ENCODE assay signal across 12 mouse cellular contexts in the genomic region with DNA sequence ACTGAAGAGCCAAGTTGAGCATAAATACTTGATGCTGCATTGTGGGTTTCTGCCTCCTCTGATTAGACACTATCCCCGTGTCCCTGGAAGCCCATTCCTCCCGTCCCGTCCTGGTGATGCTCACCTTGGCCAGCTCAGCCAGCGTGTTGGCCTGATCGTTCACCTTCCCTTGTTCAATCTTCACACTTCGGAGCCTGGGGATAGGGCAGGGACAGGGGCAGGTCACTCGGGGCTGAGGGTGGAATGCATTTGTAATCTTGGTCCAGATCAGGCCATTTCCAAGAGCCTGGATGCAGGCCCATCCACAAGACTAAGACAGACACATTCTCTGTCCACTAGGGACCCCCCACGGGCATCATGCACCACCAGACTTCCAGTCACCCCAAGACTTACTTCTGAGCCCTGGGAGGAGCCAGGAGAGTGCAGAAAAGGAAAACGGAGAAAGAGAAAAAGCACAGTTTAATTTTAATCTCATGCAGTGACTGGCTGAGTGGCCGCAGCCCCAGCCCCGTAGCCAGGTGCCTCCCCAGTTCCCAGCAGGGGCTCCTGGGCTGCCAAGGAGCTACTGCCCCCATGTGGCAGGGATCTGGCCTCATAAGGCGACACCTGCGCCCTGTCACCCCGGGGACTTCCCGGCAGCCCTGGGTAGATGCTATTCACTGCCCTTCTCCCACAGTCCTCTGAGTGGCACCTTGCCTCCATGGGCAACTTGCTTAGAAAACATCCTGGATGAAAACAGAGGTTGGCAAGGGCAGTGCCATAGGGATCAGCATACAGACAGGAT. TPM values are rescaled to one million over a fixed set of nuclear protein-coding genes. Genes with fewer than 3 reads are reported as not detected.
DNase-seq lines count a peak whose midpoint lies in the region; ATAC-seq and TF ChIP-seq lines count a peak whose summit lies in the region.
"Had no signal": no experiment of that assay in that cellular context is flagged by ENCODE, and none has a peak within 500 bp of the region (broad histone marks: within the 10 kb centered on the region; RNA-seq: fewer than 3 reads in every experiment).

No protein-coding gene starts in this region.

- H3K9ac ChIP-seq in lung, embryonic 14.5 days = no peak overlapping the region
- no peak overlapping the region for H3K9ac ChIP-seq in stomach, postnatal 0 days (ENCODE audit: low read length)

- H3K4me1 ChIP-seq in lung, embryonic 14.5 days (ENCODE audit: insufficient read depth) = no peaks in the 10 kb centered on the region
- no peaks in the 10 kb centered on the region for H3K4me1 ChIP-seq in stomach, postnatal 0 days (replicated peaks; ENCODE audit: control insufficient read depth, insufficient read depth)

- no peak for TF ChIP-seq EP300 in stomach, postnatal 0 days (optimal IDR thresholded peaks at IDR 0.05)

- WGBS in lung, embryonic 14.5 days = 51% methylated on average over 15 of the region's 15 CpGs
- WGBS in stomach, postnatal 0 days = 51% methylated on average over 15 of the region's 15 CpGs

- H3K4me3 ChIP-seq in lung, embryonic 14.5 days (ENCODE audit: low read depth, low read length) = no peak overlapping the region
- H3K4me3 ChIP-seq in stomach, postnatal 0 days (ENCODE audit: low read depth, low read length) = no peak overlapping the region

- no peaks in the 10 kb centered on the region for H3K27me3 ChIP-seq in lung, embryonic 14.5 days (ENCODE audit: insufficient read depth, low read length)
- H3K27me3 ChIP-seq in stomach, postnatal 0 days (ENCODE audit: control insufficient read depth, insufficient read depth, low read length) = no peaks in the 10 kb centered on the region

- no peak for ATAC-seq in lung, embryonic 14.5 days (ENCODE audit: insufficient read depth)
- ATAC-seq in activated CD4-positive, CD25-positive, alpha-beta regulatory T cell, adult 4 months = peak; percentile 28
- no peak for ATAC-seq in stomach, postnatal 0 days (ENCODE audit: low FRiP score, low TSS enrichment)

- H3K4me2 ChIP-seq in lung, embryonic 14.5 days = no peak overlapping the region
- no peak overlapping the region for H3K4me2 ChIP-seq in stomach, postnatal 0 days (replicated peaks; ENCODE audit: low read depth)

- TF ChIP-seq CTCF in lung, embryonic 14.5 days (IDR thresholded peaks at IDR 0.05; ENCODE audit: low read depth) = peak; percentile 24; the same call in 1 of the 2 replicates
- peak; percentile 56 for TF ChIP-seq CTCF in stomach, postnatal 0 days (IDR thresholded peaks at IDR 0.05; ENCODE audit: low read depth)

- peak; percentile 91 for DNase-seq in heart, adult 11 months
- no peak for DNase-seq in heart, adult 9 months (ENCODE audit: low spot score in 2 of 2)
- DNase-seq in lung, embryonic 14.5 days = no peak
- no peak for DNase-seq in lung, postnatal 14 days
- peak; percentile 59 for DNase-seq in stomach, postnatal 0 days (ENCODE audit: low spot score)
- DNase-seq in right cerebral cortex, adult 2 months (ENCODE audit: low spot score in 2 of 2) = no peak
- DNase-seq in gastrocnemius, postnatal 36 days = no peak
- DNase-seq: midbrain, embryonic 14.5 days; right cerebral cortex, postnatal 4 days had no signal

- H3K36me3 ChIP-seq in lung, embryonic 14.5 days (ENCODE audit: insufficient read depth) = no peaks in the 10 kb centered on the region
- H3K36me3 ChIP-seq in stomach, postnatal 0 days (ENCODE audit: control insufficient read depth, insufficient read depth, low read length) = no peaks in the 10 kb centered on the region

- H3K27ac ChIP-seq in lung, embryonic 14.5 days (ENCODE audit: low read depth) = no peak overlapping the region
- no peak overlapping the region for H3K27ac ChIP-seq in stomach, postnatal 0 days (replicated peaks)

- H3K9me3 ChIP-seq in lung, embryonic 14.5 days (ENCODE audit: low read depth, low read length) = no peaks in the 10 kb centered on the region
- no peaks in the 10 kb centered on the region for H3K9me3 ChIP-seq in stomach, postnatal 0 days (ENCODE audit: control insufficient read depth, low read length)

- intact Hi-C loops in gastrocnemius, postnatal 36 days (cut with DNase I) = loop anchor here (5.0 kb wide), 1 partner anchor 34 kb away; no protein-coding TSS in a partner anchor

RNA-seq across cellular contexts. Expression of a gene that starts 7.0 kb away (rescaled TPM):
- polyA plus RNA-seq in lung, embryonic 14.5 days (2014; fragmentation: Nextera tagmentation; extraction: Ambion mirVana) = 4.3 and 4.4 TPM in 2 replicates
- polyA plus RNA-seq in activated CD4-positive, CD25-positive, alpha-beta regulatory T cell, adult 4 months (2017; shearing (Covaris generic)) = 1 to 10 TPM; 3.0 to 6.7 TPM
- 6.6 and 6.8 TPM in 2 replicates for polyA plus RNA-seq in stomach, postnatal 0 days (2015; fragmentation: Nextera tagmentation; extraction: Ambion mirVana)
- 10 to 100 TPM; 47.9 to 92.8 TPM for total RNA-seq in gastrocnemius, postnatal 36 days (2021)

RNA-seq across cellular contexts. Expression of a gene that starts 16.5 kb away (rescaled TPM):
- polyA plus RNA-seq in lung, embryonic 14.5 days (2014; fragmentation: Nextera tagmentation; extraction: Ambion mirVana) = 0.54 and 0.72 TPM in 2 replicates
- not detected for polyA plus RNA-seq in activated CD4-positive, CD25-positive, alpha-beta regulatory T cell, adult 4 months (2017; shearing (Covaris generic))
- polyA plus RNA-seq in stomach, postnatal 0 days (2015; fragmentation: Nextera tagmentation; extraction: Ambion mirVana) = 0.64 and 0.72 TPM in 2 replicates
- total RNA-seq in gastrocnemius, postnatal 36 days (2021) = 10 to 100 TPM; 12.8 to 18.3 TPM
- total RNA-seq: neutrophil, adult 5-6 weeks had no signal

RNA-seq across cellular contexts. Expression of a gene that starts 27.2 kb away (rescaled TPM):
- 121 and 125 TPM in 2 replicates for polyA plus RNA-seq in lung, embryonic 14.5 days (2014; fragmentation: Nextera tagmentation; extraction: Ambion mirVana)
- polyA plus RNA-seq in activated CD4-positive, CD25-positive, alpha-beta regulatory T cell, adult 4 months (2017; shearing (Covaris generic)) = 100 to 1,000 TPM in 1 of 2 experiments, 10 to 100 TPM in 1; 75.7 to 106 TPM
- polyA plus RNA-seq in stomach, postnatal 0 days (2015; fragmentation: Nextera tagmentation; extraction: Ambion mirVana) = 73.2 and 74.1 TPM in 2 replicates
- 10 to 100 TPM; 56.2 to 64.3 TPM for total RNA-seq in gastrocnemius, postnatal 36 days (2021)

RNA-seq across cellular contexts. Expression of a gene that starts 38.3 kb away (rescaled TPM):
- 0.17 TPM in 1 of 2 replicates, not detected in the other for polyA plus RNA-seq in lung, embryonic 14.5 days (2014; fragmentation: Nextera tagmentation; extraction: Ambion mirVana)
- polyA plus RNA-seq in activated CD4-positive, CD25-positive, alpha-beta regulatory T cell, adult 4 months (2017; shearing (Covaris generic)) = 10 to 100 TPM; 16.5 to 29.5 TPM
- polyA plus RNA-seq in stomach, postnatal 0 days (2015; fragmentation: Nextera tagmentation; extraction: Ambion mirVana) = 0.19 and 0.29 TPM in 2 replicates
- total RNA-seq in gastrocnemius, postnatal 36 days (2021) = under 1 TPM in 1 of 2 experiments, not detected in 1; 0.15 TPM
- total RNA-seq: heart, postnatal 25 days had no signal

RNA-seq across cellular contexts. Expression of a gene that starts 41.7 kb away (rescaled TPM):
- 16.1 and 18.0 TPM in 2 replicates for polyA plus RNA-seq in lung, embryonic 14.5 days (2014; fragmentation: Nextera tagmentation; extraction: Ambion mirVana)
- polyA plus RNA-seq in activated CD4-positive, CD25-positive, alpha-beta regulatory T cell, adult 4 months (2017; shearing (Covaris generic)) = 10 to 100 TPM; 19.0 to 19.4 TPM
- polyA plus RNA-seq in stomach, postnatal 0 days (2015; fragmentation: Nextera tagmentation; extraction: Ambion mirVana) = 5.6 and 5.7 TPM in 2 replicates
- 1 to 10 TPM; 2.9 to 4.1 TPM for total RNA-seq in gastrocnemius, postnatal 36 days (2021)

Comparison
In these comparisons a context has a peak if more than half of its experiments do, and no peak if none do; other contexts are left out.
1. DNase-seq: peak in heart, adult 11 months (single experiment) and stomach, postnatal 0 days (single experiment); none in heart, adult 9 months (0 of 2), lung, embryonic 14.5 days (single experiment), lung, postnatal 14 days (single experiment), right cerebral cortex, adult 2 months (0 of 2) and gastrocnemius, postnatal 36 days (0 of 2).